Mouse (Mus musculus) adrenal gland, adult 8-10 months (tissue): Measurements from ENCODE around the gene C4b. TPM values are rescaled to one million over a fixed set of nuclear protein-coding genes. Genes with fewer than 3 reads are reported as not detected.
"Not testable (repeated sequence)": the region's sequence is repeated elsewhere in the genome, so short reads cannot be mapped to it uniquely, and the experiment has no call there.

Source experiments
- DNase-seq: peaks from one replicate; pipeline ENCODE4 v3.0.0; 2022
- total RNA-seq, 4 experiments: library from RNA; stranded (reverse); gene quantifications; 2 replicates each; pipeline ENCODE4 v1.2.4; 2022

C4b gene
- total RNA-seq = 100 to 1,000 TPM; 116 to 180 (median 142) TPM

GRCm38 (mm10) chr17:34743719-34744118, at the start of gene C4b:
Gene C4b, minus strand, starts transcription at chr17:34743882.
- no peak for DNase-seq

- DNase-seq = no peak
Observed at GRCm38 (mm10) chr17:34777680-34778325, 34.1 kb upstream of the C4b start.

GRCm38 (mm10) chr17:34761471-34761870, 17.8 kb upstream of the C4b start:
- DNase-seq = no peak

- no peak for DNase-seq
Observed at GRCm38 (mm10) chr17:34746531-34746930, 2.8 kb upstream of the C4b start.

GRCm38 (mm10) chr17:34745166-34745565, 1.5 kb upstream of the C4b start:
- DNase-seq = not testable (repeated sequence)

- DNase-seq = not testable (repeated sequence)
Observed at GRCm38 (mm10) chr17:34744611-34745010, 929 bp upstream of the C4b start.

GRCm38 (mm10) chr17:34744206-34744605, 524 bp upstream of the C4b start:
- no peak for DNase-seq

- no peak for DNase-seq
Observed at GRCm38 (mm10) chr17:34740280-34740679, 3.4 kb downstream of the C4b start.

- DNase-seq = not testable (repeated sequence)
Observed at GRCm38 (mm10) chr17:34739708-34740107, 4.0 kb downstream of the C4b start.

GRCm38 (mm10) chr17:34737466-34737865, 6.2 kb downstream of the C4b start:
- not testable (repeated sequence) for DNase-seq

- DNase-seq = peak; percentile 77
Observed at GRCm38 (mm10) chr17:34729779-34730553, 13.7 kb downstream of the C4b start.

GRCm38 (mm10) chr17:34729155-34729554, 14.5 kb downstream of the C4b start:
- DNase-seq = not testable (repeated sequence)

- DNase-seq = no peak
Observed at GRCm38 (mm10) chr17:34727887-34728286, 15.8 kb downstream of the C4b start.

- no peak for DNase-seq
Observed at GRCm38 (mm10) chr17:34723066-34723465, 20.6 kb downstream of the C4b start.

GRCm38 (mm10) chr17:34722238-34722637, 21.4 kb downstream of the C4b start:
- DNase-seq = peak; percentile 71

GRCm38 (mm10) chr17:34719886-34720285, 23.8 kb downstream of the C4b start:
- not testable (repeated sequence) for DNase-seq

GRCm38 (mm10) chr17:34717401-34717800, 26.3 kb downstream of the C4b start:
- DNase-seq = no peak

GRCm38 (mm10) chr17:34716247-34716646, 27.4 kb downstream of the C4b start:
- DNase-seq = no peak

- DNase-seq = not testable (repeated sequence)
Observed at GRCm38 (mm10) chr17:34715451-34715850, 28.2 kb downstream of the C4b start.

GRCm38 (mm10) chr17:34714908-34715445, 28.7 kb downstream of the C4b start:
- not testable (repeated sequence) for DNase-seq

- DNase-seq = peak; percentile 83
Observed at GRCm38 (mm10) chr17:34714181-34714907, 29.3 kb downstream of the C4b start.

GRCm38 (mm10) chr17:34712951-34713350, 30.7 kb downstream of the C4b start:
- DNase-seq = peak; percentile 66

GRCm38 (mm10) chr17:34706476-34706875, 37.2 kb downstream of the C4b start:
- DNase-seq = not testable (repeated sequence)
